In the genomic region with DNA sequence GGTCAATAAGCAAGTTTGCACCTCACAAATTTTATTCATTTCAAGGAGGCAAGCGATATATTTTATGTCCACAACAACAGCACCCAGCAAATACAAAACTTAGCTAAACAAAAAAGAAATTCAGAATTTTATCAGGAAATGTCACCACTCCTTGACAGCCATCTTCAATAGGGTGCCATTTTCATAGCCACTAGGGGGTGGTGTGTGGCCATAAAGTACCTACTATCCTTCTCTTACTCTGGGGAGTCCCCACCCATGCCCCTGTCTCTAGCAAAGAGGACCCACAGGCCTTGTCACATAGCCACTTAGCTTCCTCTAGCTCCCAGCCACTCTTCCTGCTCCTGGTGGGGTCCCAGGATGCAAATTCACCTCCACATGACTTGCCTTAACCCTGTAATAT, we compare ENCODE assay signal across 19 mouse cellular contexts. TPM values are rescaled to one million over a fixed set of nuclear protein-coding genes. Genes with fewer than 3 reads are reported as not detected.
DNase-seq lines count a peak whose midpoint lies in the region; ATAC-seq and TF ChIP-seq lines count a peak whose summit lies in the region.
"Had no signal": no experiment of that assay in that cellular context is flagged by ENCODE, and none has a peak within 500 bp of the region (broad histone marks: within the 10 kb centered on the region; RNA-seq: fewer than 3 reads in every experiment).

No protein-coding gene starts in this region.

- no peak for TF ChIP-seq POLR2A in CH12.LX (IDR thresholded peaks at IDR 0.05; ENCODE audit: low read depth, low read length)

- peak; percentile 61 for TF ChIP-seq CTCF in layer of hippocampus, adult 2 months (conservative IDR thresholded peaks at IDR 0.05)
- TF ChIP-seq CTCF in CH12.LX (conservative IDR thresholded peaks at IDR 0.05 in 1 of 2, IDR thresholded peaks at IDR 0.05 in 1 of 2; ENCODE audit: low read depth in 2 of 2, low read length in 2 of 2): peak in 1 of 2 experiments; percentile 70; a peak in 2 of 4 replicates

- TF ChIP-seq EP300 in CH12.LX (IDR thresholded peaks at IDR 0.05; ENCODE audit: low read length): no peak

- H3K4me2 ChIP-seq in CH12.LX (ENCODE audit: insufficient read depth, low read depth, poor library complexity, severe bottlenecking): no peak overlapping the region
- H3K4me2 ChIP-seq: heart, embryonic 12.5 days; liver, embryonic 15.5 days; neural tube, embryonic 13.5 days had no signal

- no peaks in the 10 kb centered on the region for H3K27me3 ChIP-seq in CH12.LX (replicated peaks)
- H3K27me3 ChIP-seq: liver, embryonic 15.5 days; neural tube, embryonic 13.5 days had no signal

- peak; percentile 53; the same call in 1 of the 2 replicates for ATAC-seq in common myeloid progenitor, adult 5-6 weeks (replicated peaks; ENCODE audit: low read depth, poor library complexity, severe bottlenecking)
- ATAC-seq: forebrain, embryonic 16.5 days had no signal

- dilution Hi-C loops in CH12.LX (cut with MboI; ENCODE audit: extremely low pct_ligation_motif_present, extremely low pct_unique_long_range_greater_than_20kb, low sequenced_read_pairs): no loop called here

- no peak overlapping the region for H3K4me3 ChIP-seq in layer of hippocampus, adult 2 months
- H3K4me3 ChIP-seq in CH12.LX (replicated peaks in 1 of 3; ENCODE audit: low read depth in 2 of 3, low read length in 2 of 3, poor library complexity in 1 of 3): no peak overlapping the region
- H3K4me3 ChIP-seq: heart, embryonic 12.5 days; hindbrain, embryonic 10.5 days; limb, embryonic 10.5 days; liver, embryonic 15.5 days; megakaryocyte, embryonic 14.5 days; neural tube, embryonic 13.5 days had no signal

- DNase-seq in layer of hippocampus, adult 2 months (ENCODE audit: low spot score in 2 of 2): no peak
- no peak for DNase-seq in layer of hippocampus, postnatal 36 days
- DNase-seq in 3T3-L1 (ENCODE audit: low read depth, low spot score): peak; percentile 15
- peak; percentile 43 for DNase-seq in CH12.LX (ENCODE audit: extremely low read depth)
- no peak for DNase-seq in urinary bladder, postnatal 25 days (ENCODE audit: low spot score)
- DNase-seq in c-Kit-positive CD71-positive TER-119-positive erythroid progenitor cells, embryonic 14.5 days (ENCODE audit: low spot score): no peak
- DNase-seq: adrenal gland, postnatal 10 days; cerebellum, adult 9-10 months; gastrocnemius, postnatal 25 days; kidney, postnatal 14 days had no signal

- H3K9me3 ChIP-seq in CH12.LX (replicated peaks; ENCODE audit: low read length): no peaks in the 10 kb centered on the region
- H3K9me3 ChIP-seq: hindbrain, embryonic 10.5 days; limb, embryonic 10.5 days; liver, embryonic 15.5 days; megakaryocyte, embryonic 14.5 days; neural tube, embryonic 13.5 days had no signal

- H3K79me2 ChIP-seq in CH12.LX (replicated peaks; ENCODE audit: control insufficient read depth, extremely low read depth, insufficient read depth, poor library complexity, severe bottlenecking): no peaks in the 10 kb centered on the region

- peak; percentile 61 for TF ChIP-seq RAD21 in CH12.LX (IDR thresholded peaks at IDR 0.05; ENCODE audit: low read depth, low read length)

- peaks cover 0 to 3% of the 10 kb centered on the region in 2 experiments; a peak in 1 of 4 replicates for H3K4me1 ChIP-seq in CH12.LX (ENCODE audit: control insufficient read depth in 1 of 2, insufficient read depth in 2 of 2)
- H3K4me1 ChIP-seq: liver, embryonic 15.5 days; neural tube, embryonic 13.5 days had no signal

- H3K36me3 ChIP-seq in CH12.LX (replicated peaks in 1 of 2; ENCODE audit: control insufficient read depth in 1 of 2, insufficient read depth in 1 of 2, low read length in 1 of 2): no peaks in the 10 kb centered on the region
- H3K36me3 ChIP-seq: heart, embryonic 12.5 days; hindbrain, embryonic 10.5 days; limb, embryonic 10.5 days; liver, embryonic 15.5 days; neural tube, embryonic 13.5 days had no signal

- no peak overlapping the region for H3K9ac ChIP-seq in CH12.LX (ENCODE audit: insufficient read depth, low read depth)
- H3K9ac ChIP-seq: heart, embryonic 12.5 days; liver, embryonic 15.5 days; neural tube, embryonic 13.5 days had no signal

- in situ Hi-C loops in CH12.LX (cut with MboI; ENCODE audit: low pct_ligation_motif_present, low pct_unique_long_range_greater_than_20kb, low sequenced_read_pairs): no loop called here

- H3K27ac ChIP-seq in layer of hippocampus, adult 2 months: no peak overlapping the region
- no peak overlapping the region for H3K27ac ChIP-seq in CH12.LX (ENCODE audit: insufficient read depth, low read depth)
- H3K27ac ChIP-seq: hindbrain, embryonic 10.5 days; limb, embryonic 10.5 days; liver, embryonic 15.5 days; neural tube, embryonic 13.5 days had no signal

TF ChIP-seq in CH12.LX, 34 proteins besides CTCF, POLR2A, EP300 and RAD21:
- no peak for TF ChIP-seq ZMIZ1 (IDR thresholded peaks at IDR 0.05; ENCODE audit: low read depth, low read length)
- TF ChIP-seq MYC (IDR thresholded peaks at IDR 0.05; ENCODE audit: low read depth, low read length): no peak
- no peak for TF ChIP-seq MAZ (IDR thresholded peaks at IDR 0.05; ENCODE audit: low read depth, low read length)
- TF ChIP-seq ELF1 (IDR thresholded peaks at IDR 0.05; ENCODE audit: low read depth, low read length): no peak
- TF ChIP-seq PAX5 (IDR thresholded peaks at IDR 0.05; ENCODE audit: low read length): no peak
- no peak for TF ChIP-seq ZNF384 (IDR thresholded peaks at IDR 0.05; ENCODE audit: low read depth, low read length)
- TF ChIP-seq ZKSCAN1 (IDR thresholded peaks at IDR 0.05; ENCODE audit: borderline replicate concordance, low read depth, low read length): peak; percentile 46; the same call in 1 of the 2 replicates
- no peak for TF ChIP-seq HCFC1 (IDR thresholded peaks at IDR 0.05; ENCODE audit: low read depth, low read length)
- TF ChIP-seq CHD1 (IDR thresholded peaks at IDR 0.05; ENCODE audit: low read depth, low read length): no peak
- peak; percentile 64 for TF ChIP-seq SMC3 (IDR thresholded peaks at IDR 0.05; ENCODE audit: low read depth, low read length)
- no peak for TF ChIP-seq NRF1 (IDR thresholded peaks at IDR 0.05; ENCODE audit: low read depth, low read length)
- TF ChIP-seq CHD2 (IDR thresholded peaks at IDR 0.05; ENCODE audit: low read length): no peak
- no peak for TF ChIP-seq JUND (conservative IDR thresholded peaks at IDR 0.05; ENCODE audit: low read depth, low read length)
- TF ChIP-seq MEF2A (IDR thresholded peaks at IDR 0.05; ENCODE audit: borderline replicate concordance, low read depth, low read length): no peak

RNA-seq across cellular contexts. Expression of a gene that starts 19.2 kb away (rescaled TPM):
- 1 to 10 TPM; 1.7 to 1.9 TPM for total RNA-seq in layer of hippocampus, adult 2 months (2021)
- total RNA-seq in layer of hippocampus, postnatal 36 days (2021): 1 to 10 TPM; 1.8 to 2.7 TPM
- total RNA-seq in CH12.LX (2012; rRNA removed) (not detected in 2 replicates), CH12.LX (2014; rRNA removed) (not detected in 2 replicates)
- 0.27 TPM in 1 of 2 replicates, not detected in the other for polyA plus RNA-seq in CH12.LX (2012; ENCODE audit: insufficient read length, low read depth)
- 0.09 TPM in 1 of 2 replicates, not detected in the other for total RNA-seq in common myeloid progenitor, adult 5-6 weeks (2017)
- total RNA-seq: monocyte, adult 5-6 weeks had no signal

Comparison
In these comparisons a context has a peak if more than half of its experiments do, and no peak if none do; other contexts are left out.
1. DNase-seq: peak in 3T3-L1 (single experiment) and CH12.LX (single experiment); none in layer of hippocampus, adult 2 months (0 of 2), layer of hippocampus, postnatal 36 days (0 of 2), urinary bladder, postnatal 25 days (single experiment) and c-Kit-positive CD71-positive TER-119-positive erythroid progenitor cells, embryonic 14.5 days (single experiment).